Mouse (Mus musculus) thymus, adult 18-20 months (tissue): ENCODE data around the gene Zbtb41.

Experiments used
- DNase-seq, 2 experiments: peaks; one replicate each; pipeline ENCODE4 v3.0.0; 2022; ENCODE audit warnings: mixed read lengths in 2 of 2

Gene Zbtb41

GRCm38 (mm10) chr1:139480246-139480645 is 58.2 kb downstream of the Zbtb41 start:
- DNase-seq, result no peak

- DNase-seq, result no peak
Measured at GRCm38 (mm10) chr1:139481146-139481545, 59.1 kb downstream of the Zbtb41 start.

- DNase-seq, result no peak
Measured at GRCm38 (mm10) chr1:139494630-139495029, 72.5 kb downstream of the Zbtb41 start.

GRCm38 (mm10) chr1:139495408-139495807 is 73.3 kb downstream of the Zbtb41 start:
- DNase-seq, result no peak

- no peak for DNase-seq
Measured at GRCm38 (mm10) chr1:139496212-139496611, 74.1 kb downstream of the Zbtb41 start.

GRCm38 (mm10) chr1:139499751-139500150 is 77.7 kb downstream of the Zbtb41 start:
- no peak for DNase-seq

GRCm38 (mm10) chr1:139501258-139501752 is 79.2 kb downstream of the Zbtb41 start, which contains the start of gene F13b:
F13b (plus strand) TSS chr1:139501702.
- DNase-seq, result no peak
